Comparison of ENCODE assay signal across 9 mouse cellular contexts in the genomic region with DNA sequence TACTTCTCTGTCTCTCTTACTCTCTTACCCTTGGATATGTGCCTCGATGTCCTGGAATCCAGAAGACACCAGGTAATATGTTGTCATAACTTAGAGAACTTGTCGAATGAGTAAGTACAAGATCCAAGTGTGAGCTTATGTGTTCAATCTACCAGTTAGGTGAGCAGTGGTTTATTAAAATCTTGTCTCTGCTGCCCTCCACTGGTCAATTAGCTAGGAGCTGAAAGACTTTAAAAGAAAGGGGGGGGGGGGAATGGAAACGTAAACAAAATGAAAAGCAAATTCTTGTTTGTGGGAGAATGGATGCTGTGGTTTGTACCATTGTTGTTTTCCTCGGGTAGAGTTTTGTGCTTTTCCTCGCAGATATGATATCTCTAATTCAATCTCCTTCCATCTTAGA. TPM values are rescaled to one million over a fixed set of nuclear protein-coding genes. Genes with fewer than 3 reads are reported as not detected.
DNase-seq lines count a peak whose midpoint lies in the region; ATAC-seq lines count a peak whose summit lies in the region.
"Had no signal": no experiment of that assay in that cellular context is flagged by ENCODE, and none has a peak within 500 bp of the region (broad histone marks: within the 10 kb centered on the region; RNA-seq: fewer than 3 reads in every experiment).

No protein-coding gene starts in this region.

- H3K36me3 ChIP-seq in midbrain, embryonic 15.5 days (replicated peaks), result no peaks in the 10 kb centered on the region

- ATAC-seq in cerebellum, adult (ENCODE audit: insufficient number of reproducible peaks, low FRiP score, low TSS enrichment), result 0 out of 2 replicates have a peak, but pooled peaks have one; percentile 68
- peak; percentile 65; the same call in 1 of the 2 replicates for ATAC-seq in midbrain, embryonic 15.5 days (replicated peaks)

- H3K4me2 ChIP-seq in midbrain, embryonic 15.5 days, result no peak overlapping the region

- H3K9me3 ChIP-seq in midbrain, embryonic 15.5 days, result no peaks in the 10 kb centered on the region

- no peaks in the 10 kb centered on the region for H3K4me1 ChIP-seq in midbrain, embryonic 15.5 days

- peak; percentile 39 to 76 for DNase-seq in heart, adult 18-20 months
- DNase-seq in heart, postnatal 25 days (ENCODE audit: low spot score), result no peak
- DNase-seq in ovary, postnatal 14 days (ENCODE audit: low spot score), result peak; percentile 25
- no peak for DNase-seq in ovary, postnatal 10 days (ENCODE audit: low spot score)
- DNase-seq in heart, postnatal 4 days, result peak; percentile 64
- no peak for DNase-seq in T-cell, adult 2 months (ENCODE audit: low spot score)

- WGBS in midbrain, embryonic 15.5 days, result 40% methylated on average over 5 of the region's 5 CpGs

- H3K4me3 ChIP-seq in midbrain, embryonic 15.5 days, result no peak overlapping the region

- intact Hi-C loops in heart, postnatal 25 days (cut with DNase I), result loop anchor here (1.0 to 5.0 kb wide), 2 partner anchors 171 to 326 kb away; no protein-coding TSS in a partner anchor

- H3K9ac ChIP-seq in midbrain, embryonic 15.5 days, result no peak overlapping the region

- H3K27me3 ChIP-seq in midbrain, embryonic 15.5 days (replicated peaks), result no peaks in the 10 kb centered on the region

- H3K27ac ChIP-seq in midbrain, embryonic 15.5 days, result no peak overlapping the region

RNA-seq across cellular contexts. Expression of a gene that starts 32.4 kb away (rescaled TPM):
- under 1 TPM; 0.44 to 0.65 TPM for total RNA-seq in heart, adult 18-20 months (2021)
- under 1 TPM; 0.57 to 0.70 TPM for total RNA-seq in heart, postnatal 25 days (2021)
- under 1 TPM; 0.38 to 0.47 TPM for total RNA-seq in heart, postnatal 4 days (2021)
- not detected in 2 replicates for polyA plus RNA-seq in midbrain, embryonic 15.5 days (2015; fragmentation: Nextera tagmentation; extraction: Ambion mirVana)
- polyA plus RNA-seq: spleen, adult 2 months had no signal

RNA-seq across cellular contexts. Expression of a gene that starts 46.8 kb away (rescaled TPM):
- 1 to 10 TPM; 3.7 to 3.9 TPM for total RNA-seq in heart, adult 18-20 months (2021)
- 1 to 10 TPM; 5.6 to 6.3 TPM for total RNA-seq in heart, postnatal 25 days (2021)
- total RNA-seq in heart, postnatal 4 days (2021), result 1 to 10 TPM; 9.7 TPM
- 0.76 and 0.83 TPM in 2 replicates for polyA plus RNA-seq in midbrain, embryonic 15.5 days (2015; fragmentation: Nextera tagmentation; extraction: Ambion mirVana)

Comparison
In these comparisons a context has a peak if more than half of its experiments do, and no peak if none do; other contexts are left out.
1. DNase-seq: peak in heart, adult 18-20 months (2 of 2), ovary, postnatal 14 days (single experiment) and heart, postnatal 4 days (single experiment); none in heart, postnatal 25 days (single experiment), ovary, postnatal 10 days (single experiment) and T-cell, adult 2 months (single experiment).